Mouse (Mus musculus) lung, embryonic 14.5 days (tissue): ENCODE results near the gene Zfp882. TPM values are rescaled to one million over a fixed set of nuclear protein-coding genes. Genes with fewer than 3 reads are reported as not detected.
"Not testable (repeated sequence)": the region's sequence is repeated elsewhere in the genome, so short reads cannot be mapped to it uniquely, and the experiment has no call there.

Source experiments
- ATAC-seq: fragments of 200-750 bp; cut with Nextera tagmentation; 2 replicates; pipeline ENCODE4 v1.8.0; 2017; ENCODE audit warnings: mild to moderate bottlenecking, moderate TSS enrichment, moderate library complexity; ENCODE audit not compliant: insufficient read depth
- DNase-seq: peaks from one replicate; pipeline ENCODE4 v3.0.0-alpha.2; 2015
- H3K27ac ChIP-seq: fragments of 300-500 bp; sonication (generic); 2 replicates; pipeline ENCODE4 v1.5.1; 2014; ENCODE audit warnings: low read depth, mild to moderate bottlenecking, moderate library complexity
- H3K27me3 ChIP-seq: fragments of 300-500 bp; sonication (generic); 2 replicates; pipeline ENCODE4 v1.6.1; 2014; ENCODE audit warnings: low read length, control low read depth; ENCODE audit not compliant: insufficient read depth
- H3K36me3 ChIP-seq: fragments of 300-500 bp; sonication (generic); 2 replicates; pipeline ENCODE4 v1.6.1; 2014; ENCODE audit warnings: control low read depth; ENCODE audit not compliant: insufficient read depth
- H3K4me1 ChIP-seq: fragments of 300-500 bp; sonication (generic); 2 replicates; pipeline ENCODE4 v1.6.1; 2014; ENCODE audit warnings: antibody characterized with exemption, control low read depth; ENCODE audit not compliant: insufficient read depth
- H3K4me2 ChIP-seq: fragments of 300-500 bp; sonication (generic); 2 replicates; pipeline ENCODE4 v1.6.1; 2014; ENCODE audit warnings: mild to moderate bottlenecking
- H3K4me3 ChIP-seq: fragments of 300-500 bp; sonication (generic); 2 replicates; pipeline ENCODE4 v1.5.1; 2014; ENCODE audit warnings: low read depth, low read length
- H3K9ac ChIP-seq: fragments of 300-500 bp; sonication (generic); 2 replicates; pipeline ENCODE4 v1.6.1; 2014
- H3K9me3 ChIP-seq: fragments of 300-500 bp; sonication (generic); 2 replicates; pipeline ENCODE4 v1.6.1; 2016; ENCODE audit warnings: low read depth, low read length, control low read depth
- CTCF ChIP-seq: IDR thresholded peaks from 2 replicates; pipeline ENCODE4 v1.5.1; 2016; ENCODE audit warnings: antibody characterized with exemption, low read depth
- WGBS: fragments of 180-500 bp; shearing (Covaris S2); extraction: QIAGEN DNeasy Blood & Tissue Kit; methylation state at CpG from one replicate; pipeline ENCODE4 v1.1.7; 2014; 5-methylcytosine and 5-hydroxymethylcytosine counted together
- polyA plus RNA-seq: library from polyadenylated mRNA; unstranded; fragments of >200 nt; fragmentation: Nextera tagmentation; extraction: Ambion mirVana; gene quantifications from 2 replicates; pipeline ENCODE4 v1.2.1, GENCODE M21; 2014

The Zfp882 gene
- polyA plus RNA-seq, 1 experiment from 2014 or later, result 5.2 TPM

DNA sequence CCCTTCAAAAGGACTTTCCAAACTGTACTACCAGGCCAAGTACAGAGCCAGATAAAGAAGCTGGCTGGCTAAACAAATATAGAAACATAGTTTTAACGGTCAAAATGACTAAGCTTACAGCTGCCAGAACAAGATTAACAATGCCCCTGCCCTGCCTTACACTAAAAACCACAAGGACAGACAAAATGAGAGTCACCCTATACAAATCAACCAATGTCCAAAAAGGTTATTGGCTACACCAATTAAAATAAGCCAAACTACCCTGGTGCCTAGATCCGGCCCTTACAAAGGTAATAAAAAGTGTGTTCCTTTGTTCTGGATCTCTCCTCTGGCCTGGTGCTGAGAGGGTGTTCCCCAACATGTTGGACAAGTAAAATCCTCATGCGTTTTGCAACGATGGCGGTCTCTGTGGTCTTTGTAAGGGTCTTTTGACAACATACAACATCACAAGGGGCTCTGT lies 580 bp upstream of the Zfp882 start:
- no peak for TF ChIP-seq CTCF
- ATAC-seq, result 0 out of 2 replicates have a peak, but pooled peaks have one; percentile 5
- DNase-seq, result no peak
- Histone ChIP-seq H3K36me3 (no peaks in the 10 kb centered on the region), H3K27me3 (no peaks in the 10 kb centered on the region), H3K27ac (peak overlapping the region; percentile 97; the same call in 1 of the 2 replicates), H3K4me1 (no peaks in the 10 kb centered on the region), H3K9ac (no peak overlapping the region), H3K4me3 (peak overlapping the region; percentile 67), H3K4me2 (peak overlapping the region; percentile 73), H3K9me3 (no peaks in the 10 kb centered on the region)
- 98% methylated on average over 5 of the region's 5 CpGs for WGBS

DNA sequence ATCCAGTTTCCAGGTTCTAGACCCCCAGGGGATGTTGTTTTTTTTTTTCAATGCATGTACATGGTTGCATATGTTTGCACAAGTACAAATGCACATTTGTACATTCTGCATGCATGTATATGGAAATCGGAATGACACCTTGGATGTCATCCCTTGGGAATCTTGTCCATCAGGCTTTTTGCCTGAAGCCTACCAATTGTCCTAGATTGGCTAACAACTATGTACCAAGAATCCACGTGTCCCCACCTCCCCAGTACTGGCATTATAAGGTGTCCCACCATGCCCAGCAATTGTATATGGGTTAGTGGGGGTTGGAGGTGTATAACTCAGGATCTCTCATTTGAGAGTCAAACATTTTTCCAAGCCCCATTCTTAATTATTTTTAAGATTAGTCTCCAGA lies 3.9 kb downstream of the Zfp882 start:
- Histone ChIP-seq H3K4me2 (no peak overlapping the region), H3K36me3 (peaks cover 19% of the 10 kb centered on the region; the same call in 1 of the 2 replicates), H3K9ac (no peak overlapping the region), H3K9me3 (no peaks in the 10 kb centered on the region), H3K4me3 (no peak overlapping the region), H3K27ac (no peak overlapping the region), H3K27me3 (no peaks in the 10 kb centered on the region), H3K4me1 (no peaks in the 10 kb centered on the region)
- WGBS, result 89% methylated on average over 2 of the region's 2 CpGs
- TF ChIP-seq CTCF, result no peak
- ATAC-seq, result no peak
- DNase-seq, result no peak

DNA sequence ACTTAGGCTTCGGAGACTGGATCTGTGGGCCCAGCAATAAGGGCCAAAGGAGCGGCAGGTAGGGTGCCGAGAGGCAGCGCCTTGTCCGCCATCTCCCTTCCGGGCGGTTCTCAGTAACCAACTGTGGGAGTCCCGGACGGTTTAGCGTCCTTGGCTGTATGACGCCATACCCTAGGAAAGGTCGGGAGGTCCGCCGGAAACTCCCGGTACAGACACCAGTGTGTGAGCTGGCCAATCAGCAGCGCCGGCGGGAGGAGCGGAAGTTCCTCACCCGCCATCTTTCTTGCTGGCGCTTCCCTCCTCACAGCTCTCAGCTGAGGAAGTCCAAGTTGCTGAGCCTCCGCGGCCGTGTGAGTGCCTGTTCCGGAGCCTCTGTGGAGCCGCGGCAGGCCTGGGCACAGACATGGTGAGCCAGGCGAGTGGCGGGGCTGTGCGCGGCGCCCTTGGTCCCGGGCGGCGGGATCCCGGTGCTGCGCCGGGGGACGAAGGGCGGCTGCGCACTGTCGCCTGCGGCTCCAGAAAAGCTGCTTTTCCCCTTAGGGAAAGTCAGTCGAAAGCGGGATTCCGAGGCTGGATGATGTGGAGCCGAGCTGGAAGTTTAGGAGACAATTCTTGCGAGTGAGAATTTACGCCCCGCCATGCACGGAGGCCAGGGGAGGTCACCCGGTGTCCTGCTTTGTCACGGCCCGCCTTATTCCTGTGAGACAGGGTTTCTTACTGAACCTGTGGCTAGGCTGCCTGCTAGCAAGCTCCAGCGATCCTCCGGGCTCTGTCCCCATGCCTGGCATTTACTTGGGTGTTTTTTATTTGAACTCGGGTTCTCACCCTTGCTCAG lies 14.4 kb downstream of the Zfp882 start:
- peak; percentile 100 for ATAC-seq
- under 1% methylated on average over 54 of the region's 57 CpGs for WGBS
- Histone ChIP-seq H3K9ac (peak overlapping the region; percentile 88), H3K27me3 (no peaks in the 10 kb centered on the region), H3K27ac (peak overlapping the region; percentile 98), H3K36me3 (peaks cover 6% of the 10 kb centered on the region; the same call in 1 of the 2 replicates), H3K4me3 (peak overlapping the region; percentile 79), H3K9me3 (no peaks in the 10 kb centered on the region), H3K4me1 (no peaks in the 10 kb centered on the region), H3K4me2 (peak overlapping the region; percentile 80)
- peak; percentile 97 for DNase-seq
- no peak for TF ChIP-seq CTCF

DNA sequence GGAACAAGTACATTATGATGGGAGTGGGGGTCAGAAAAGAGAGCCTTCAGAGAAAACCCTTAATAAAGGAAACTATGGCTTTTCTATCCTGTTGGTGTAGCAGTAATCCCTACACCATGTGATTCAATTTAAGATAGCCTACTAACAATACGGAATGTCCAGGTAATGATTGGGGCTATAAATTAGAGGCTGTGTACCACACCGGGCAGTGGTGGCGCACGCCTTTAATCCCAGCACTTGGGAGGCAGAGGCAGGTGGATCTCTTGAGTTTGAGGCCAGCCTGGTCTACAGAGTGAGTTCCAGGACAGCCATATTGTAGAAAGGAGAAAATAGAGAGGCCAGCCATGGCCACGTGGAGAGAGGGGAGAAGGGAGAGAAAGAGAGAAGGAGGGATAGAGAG lies 17.4 kb downstream of the Zfp882 start:
- no peak for DNase-seq
- no peak for TF ChIP-seq CTCF
- H3K27me3 ChIP-seq, result no peaks in the 10 kb centered on the region
- no peaks in the 10 kb centered on the region for H3K4me1 ChIP-seq
- H3K9ac ChIP-seq, result no peak overlapping the region
- no peak overlapping the region for H3K27ac ChIP-seq
- no peak overlapping the region for H3K4me3 ChIP-seq
- ATAC-seq, result no peak
- no peak overlapping the region for H3K4me2 ChIP-seq
- peaks cover 31% of the 10 kb centered on the region for H3K36me3 ChIP-seq
- WGBS, result 95% methylated on average over 5 of the region's 5 CpGs
- no peaks in the 10 kb centered on the region for H3K9me3 ChIP-seq

DNA sequence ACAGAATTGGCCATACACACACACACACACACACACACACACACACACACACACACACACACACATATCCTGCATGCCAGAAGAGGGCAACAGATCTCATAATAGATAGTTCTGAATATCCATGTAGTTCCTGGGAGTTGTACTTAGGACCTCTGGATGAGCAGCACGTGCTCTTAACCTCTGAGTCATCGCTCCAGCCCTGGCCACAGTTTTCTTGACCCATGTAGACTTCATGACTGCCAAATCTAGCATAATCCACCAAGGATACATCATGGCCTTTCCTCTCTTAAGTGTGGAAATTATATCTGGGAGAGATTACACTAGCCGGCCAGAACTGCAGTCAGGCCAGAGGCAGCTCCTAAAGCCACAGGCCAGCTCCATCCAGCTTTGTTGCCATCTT lies 18.1 kb downstream of the Zfp882 start:
- Histone ChIP-seq H3K4me2 (no peak overlapping the region), H3K4me3 (no peak overlapping the region), H3K27me3 (no peaks in the 10 kb centered on the region), H3K4me1 (no peaks in the 10 kb centered on the region), H3K36me3 (peaks cover 39% of the 10 kb centered on the region), H3K9me3 (no peaks in the 10 kb centered on the region), H3K9ac (no peak overlapping the region), H3K27ac (no peak overlapping the region)
- TF ChIP-seq CTCF, result no peak
- DNase-seq (no peak), ATAC-seq (no peak)
- 92% methylated on average over 3 of the region's 3 CpGs for whole genome bisulfite sequencing

DNA sequence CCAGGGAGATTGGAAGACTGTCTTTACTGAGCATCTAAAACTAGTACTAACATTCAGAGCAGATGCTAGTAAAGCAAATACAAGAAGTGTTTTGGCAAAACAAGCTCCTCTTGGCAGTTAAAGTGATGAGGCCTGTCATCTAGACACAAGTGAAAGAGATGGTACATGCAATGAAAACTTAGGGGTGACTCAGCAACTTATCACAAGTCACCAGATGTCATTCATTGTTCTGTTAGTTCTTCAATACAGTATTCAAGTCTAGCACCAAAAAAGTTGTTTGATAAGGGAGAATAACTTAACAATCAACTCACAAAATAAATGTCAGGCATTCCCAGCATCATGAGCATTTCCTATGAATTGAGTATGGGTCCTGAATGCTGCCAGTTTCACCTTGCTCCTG lies 19.4 kb downstream of the Zfp882 start:
- H3K4me3 ChIP-seq, result no peak overlapping the region
- ATAC-seq, result no peak
- no peaks in the 10 kb centered on the region for H3K27me3 ChIP-seq
- TF ChIP-seq CTCF, result no peak
- peaks cover 43% of the 10 kb centered on the region for H3K36me3 ChIP-seq
- no peak overlapping the region for H3K9ac ChIP-seq
- no peaks in the 10 kb centered on the region for H3K4me1 ChIP-seq
- no peaks in the 10 kb centered on the region for H3K9me3 ChIP-seq
- no peak overlapping the region for H3K27ac ChIP-seq
- no peak for DNase-seq
- no peak overlapping the region for H3K4me2 ChIP-seq

DNA sequence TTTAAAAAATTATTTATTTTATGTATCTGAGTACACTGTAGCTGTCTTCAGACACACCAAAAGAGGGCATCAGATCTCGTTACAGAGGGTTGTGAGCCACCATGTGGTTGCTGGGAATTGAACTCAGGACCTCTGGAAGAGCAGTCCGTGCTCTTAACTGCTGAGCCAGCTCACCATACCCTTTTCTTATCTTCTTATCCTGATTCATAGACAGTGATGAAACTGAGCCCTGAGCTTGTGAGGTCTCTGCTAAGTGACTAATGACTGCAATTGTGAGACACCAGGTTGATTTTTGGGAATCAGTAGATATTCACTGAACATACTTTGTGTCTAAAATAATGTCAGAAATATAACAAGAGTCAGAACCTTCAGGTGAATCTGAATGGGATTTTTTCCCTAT lies 29.6 kb downstream of the Zfp882 start:
- H3K9ac ChIP-seq, H3K4me1 ChIP-seq, H3K4me3 ChIP-seq, H3K9me3 ChIP-seq, H3K36me3 ChIP-seq, ATAC-seq, DNase-seq, H3K4me2 ChIP-seq, H3K27me3 ChIP-seq, H3K27ac ChIP-seq: not testable (repeated sequence)
- 71% methylated on average over 2 of the region's 2 CpGs for WGBS
